Mouse (Mus musculus): Measurements from ENCODE around the gene Vps13d. TPM values are rescaled to one million over a fixed set of nuclear protein-coding genes. Genes with fewer than 3 reads are reported as not detected.
A peak's percentile ranks its signal among the peaks of the same experiment; 100 is the strongest.

The Vps13d gene
- polyA plus RNA-seq, 1 experiment from 2014 or later, result 8.7 TPM

DNA sequence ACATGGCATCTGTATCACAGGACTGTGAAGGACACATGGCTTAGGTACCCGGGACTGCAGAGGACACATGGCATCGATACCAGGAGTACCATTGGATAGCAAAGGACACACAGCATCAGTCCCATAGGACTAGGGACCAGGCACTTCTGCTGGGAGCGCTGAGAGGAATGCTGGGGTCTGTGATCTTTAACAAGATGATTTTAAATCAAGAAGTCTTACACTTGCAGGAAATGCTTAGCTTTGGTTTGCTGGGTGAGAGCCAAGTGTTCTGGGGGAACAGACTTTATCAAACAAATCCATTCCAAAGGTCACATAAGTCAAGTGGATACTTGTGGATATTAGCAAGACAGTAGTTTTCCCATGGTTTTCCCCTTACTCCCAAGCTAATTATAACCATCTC lies 142.5 kb downstream of the Vps13d start:
- H3K36me3 ChIP-seq, result peaks cover 45% of the 10 kb centered on the region
- peak overlapping the region; percentile 84 for H3K27ac ChIP-seq
- H3K4me3 ChIP-seq, result no peak overlapping the region
- 89% methylated on average over 3 of the region's 3 CpGs for WGBS
- peaks cover 51% of the 10 kb centered on the region for H3K4me1 ChIP-seq
- H3K27me3 ChIP-seq (ENCODE audit: low read depth, poor library complexity, severe bottlenecking), result no peaks in the 10 kb centered on the region
- DNase-seq (ENCODE audit: low spot score), result no peak
- H3K9me3 ChIP-seq (replicated peaks), result no peaks in the 10 kb centered on the region

DNA sequence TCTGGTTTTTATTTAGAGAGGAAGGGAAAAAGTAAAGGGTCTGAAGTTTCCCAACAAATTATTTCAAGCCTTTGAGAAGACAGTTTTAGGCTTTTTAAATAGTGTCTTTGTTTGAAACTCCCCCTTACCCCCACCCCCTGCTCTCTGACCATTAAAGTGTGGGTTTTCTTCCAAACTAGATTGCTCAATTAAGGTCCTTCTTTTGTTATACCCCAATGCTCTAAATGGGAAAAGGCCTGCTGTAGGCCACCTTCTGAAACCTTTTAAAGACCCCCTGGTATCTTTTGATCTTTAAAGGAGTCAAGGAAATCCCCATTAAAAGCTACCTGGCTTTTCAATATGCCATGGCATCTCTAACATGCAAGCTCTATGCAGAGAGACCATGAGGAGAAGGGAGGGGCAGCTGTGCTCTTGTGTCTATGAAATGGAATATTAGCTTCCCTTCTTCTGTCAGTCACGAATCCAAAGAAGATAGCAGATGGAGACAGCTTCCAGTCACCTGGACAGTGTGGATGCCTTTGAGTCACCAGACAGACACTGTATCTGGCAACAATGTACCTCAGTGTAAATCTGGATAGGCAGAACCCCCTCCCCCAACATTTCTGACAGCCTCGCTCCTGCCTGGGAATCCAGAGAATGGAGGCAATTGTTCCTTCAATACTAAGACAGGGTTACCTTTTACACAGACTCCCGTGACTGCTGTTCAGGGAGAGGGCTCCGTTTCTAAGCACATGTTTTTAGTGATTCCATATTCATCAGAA lies 143.4 kb downstream of the Vps13d start:
- Histone ChIP-seq H3K9me3 (replicated peaks) (no peaks in the 10 kb centered on the region), H3K4me1 (peaks cover 48% of the 10 kb centered on the region), H3K27ac (peak overlapping the region; percentile 84), H3K36me3 (peaks cover 42% of the 10 kb centered on the region), H3K27me3 (ENCODE audit: low read depth, poor library complexity, severe bottlenecking) (no peaks in the 10 kb centered on the region), H3K4me3 (no peak overlapping the region)
- DNase-seq (ENCODE audit: low spot score), result peak; percentile 50
- WGBS, result 58% methylated on average over 4 of the region's 4 CpGs

DNA sequence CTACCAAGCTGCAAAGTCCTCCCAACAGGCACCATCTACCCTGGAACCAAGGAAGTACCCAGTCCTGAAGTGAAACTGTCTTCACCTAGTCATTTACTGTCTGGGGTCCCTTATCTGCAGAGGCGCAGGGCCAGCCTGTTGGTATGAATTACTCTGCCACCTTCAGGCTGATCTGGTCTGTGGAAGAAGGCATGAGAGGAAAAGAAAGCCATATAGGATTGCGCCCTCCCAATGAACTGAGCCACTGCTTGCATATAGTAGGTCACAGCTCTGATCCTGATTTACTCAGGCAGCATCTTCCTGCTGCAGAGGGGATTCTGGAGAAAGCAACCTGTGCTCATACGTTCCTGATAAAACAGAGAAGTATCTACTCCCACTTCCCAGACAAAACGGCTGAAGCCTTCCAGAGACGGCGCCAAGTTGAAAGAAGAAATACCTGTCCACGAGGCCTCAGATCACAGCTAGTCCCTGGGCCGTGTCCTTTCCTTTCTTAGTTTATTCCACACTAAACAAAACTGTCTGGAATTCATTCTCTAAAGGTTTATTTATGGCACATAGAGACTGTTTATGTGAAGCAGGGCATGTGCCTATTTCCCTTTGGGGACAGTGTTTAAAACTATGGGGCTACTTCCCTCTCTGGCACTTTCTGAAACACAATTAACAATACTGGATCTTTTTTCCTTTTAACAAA lies 144.1 kb downstream of the Vps13d start:
- no peaks in the 10 kb centered on the region for H3K27me3 ChIP-seq (ENCODE audit: low read depth, poor library complexity, severe bottlenecking)
- WGBS, result 35% methylated on average over 8 of the region's 8 CpGs
- H3K4me1 ChIP-seq, result peaks cover 48% of the 10 kb centered on the region
- no peak overlapping the region for H3K4me3 ChIP-seq
- no peaks in the 10 kb centered on the region for H3K9me3 ChIP-seq (replicated peaks)
- peak overlapping the region; percentile 84 for H3K27ac ChIP-seq
- peaks cover 40% of the 10 kb centered on the region for H3K36me3 ChIP-seq
- DNase-seq (ENCODE audit: low spot score), result peak; percentile 49

DNA sequence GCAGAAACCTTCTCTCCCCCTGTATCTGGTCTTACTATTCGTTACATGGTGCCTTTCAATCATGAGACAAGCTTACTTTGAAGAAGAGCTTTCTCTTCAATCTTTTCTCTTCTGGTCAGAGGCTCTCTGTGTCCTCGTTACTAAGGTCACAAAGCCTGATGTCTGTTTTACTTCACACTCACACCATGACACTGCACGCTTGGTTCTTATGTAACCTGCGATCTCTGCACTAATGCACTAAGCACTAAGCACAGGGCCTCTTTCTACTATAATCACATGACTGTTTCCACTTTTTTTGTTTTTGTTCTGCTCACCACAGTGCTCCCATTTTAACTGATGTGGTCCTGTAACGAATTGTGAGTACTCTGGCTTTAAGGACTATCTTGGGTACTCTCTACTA lies 146.8 kb downstream of the Vps13d start:
- 56% methylated on average over 5 of the region's 5 CpGs for WGBS
- Histone ChIP-seq H3K4me1 (peaks cover 37% of the 10 kb centered on the region), H3K27ac (0 out of 2 replicates have a peak overlapping the region, but pooled peaks have one; percentile 8), H3K27me3 (ENCODE audit: low read depth, poor library complexity, severe bottlenecking) (no peaks in the 10 kb centered on the region), H3K4me3 (no peak overlapping the region), H3K9me3 (replicated peaks) (no peaks in the 10 kb centered on the region), H3K36me3 (peaks cover 42% of the 10 kb centered on the region)
- no peak for DNase-seq (ENCODE audit: low spot score)

DNA sequence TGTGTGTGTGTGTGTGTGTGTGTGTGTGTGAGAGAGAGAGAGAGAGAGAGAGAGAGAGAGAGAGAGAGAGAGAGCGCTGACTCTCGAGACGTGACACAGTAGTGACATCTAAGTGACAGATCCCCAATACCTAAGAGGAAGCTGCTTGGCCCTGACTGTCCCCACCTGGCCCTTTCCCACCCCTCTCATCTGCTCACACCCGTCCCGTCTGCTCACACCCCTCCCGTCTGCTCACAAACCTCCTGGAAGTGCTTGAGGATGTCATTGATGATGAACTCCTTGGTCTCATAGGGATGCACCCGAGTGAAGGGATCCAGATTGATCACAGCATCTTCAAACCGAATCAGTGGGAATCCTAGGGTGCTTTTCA lies 148.8 kb downstream of the Vps13d start:
- Histone ChIP-seq H3K27ac (no peak overlapping the region), H3K4me1 (peaks cover 21% of the 10 kb centered on the region), H3K9me3 (replicated peaks) (no peaks in the 10 kb centered on the region), H3K36me3 (peaks cover 52% of the 10 kb centered on the region), H3K27me3 (ENCODE audit: low read depth, poor library complexity, severe bottlenecking) (no peaks in the 10 kb centered on the region), H3K4me3 (no peak overlapping the region)
- WGBS, result 82% methylated on average over 8 of the region's 8 CpGs
- no peak for DNase-seq (ENCODE audit: low spot score)

DNA sequence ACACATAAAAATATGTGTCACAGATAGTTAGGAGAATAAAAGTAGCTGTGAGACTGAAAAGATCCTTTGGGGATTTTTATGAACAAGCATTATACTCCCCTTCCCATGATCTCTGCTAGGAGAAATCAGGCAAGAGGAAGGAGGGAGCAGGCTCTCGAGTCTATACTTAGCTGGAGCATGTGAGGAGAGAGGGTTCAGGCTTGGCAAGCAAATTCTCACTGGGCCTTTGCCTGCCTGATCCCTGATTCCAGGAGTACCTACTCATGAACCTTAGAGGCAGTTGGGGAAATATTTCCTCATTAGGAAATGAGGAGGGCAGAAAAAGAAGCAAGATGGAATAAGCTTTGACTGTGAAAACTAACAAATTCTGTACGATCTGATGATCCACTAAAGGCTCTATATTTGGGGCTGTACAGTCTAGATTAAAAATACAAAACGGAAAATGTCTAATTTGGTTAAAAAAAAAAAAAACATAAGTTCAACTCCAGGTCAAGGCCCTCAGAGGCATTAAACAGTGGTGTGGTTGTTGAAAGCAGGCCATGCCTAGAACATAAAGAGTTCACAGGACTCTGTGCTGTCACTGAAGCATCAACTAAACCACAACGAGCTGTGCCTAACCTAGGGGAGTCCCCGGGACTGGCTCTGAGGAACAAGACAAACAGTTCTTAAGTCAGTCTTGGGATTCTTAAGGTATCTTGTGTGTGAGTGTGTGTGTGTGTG lies 149.3 kb downstream of the Vps13d start:
- Histone ChIP-seq H3K36me3 (peaks cover 55% of the 10 kb centered on the region), H3K27me3 (ENCODE audit: low read depth, poor library complexity, severe bottlenecking) (no peaks in the 10 kb centered on the region), H3K4me3 (no peak overlapping the region), H3K27ac (no peak overlapping the region), H3K4me1 (peaks cover 20% of the 10 kb centered on the region), H3K9me3 (replicated peaks) (no peaks in the 10 kb centered on the region)
- WGBS, result 79% methylated on average over 5 of the region's 5 CpGs
- no peak for DNase-seq (ENCODE audit: low spot score)

DNA sequence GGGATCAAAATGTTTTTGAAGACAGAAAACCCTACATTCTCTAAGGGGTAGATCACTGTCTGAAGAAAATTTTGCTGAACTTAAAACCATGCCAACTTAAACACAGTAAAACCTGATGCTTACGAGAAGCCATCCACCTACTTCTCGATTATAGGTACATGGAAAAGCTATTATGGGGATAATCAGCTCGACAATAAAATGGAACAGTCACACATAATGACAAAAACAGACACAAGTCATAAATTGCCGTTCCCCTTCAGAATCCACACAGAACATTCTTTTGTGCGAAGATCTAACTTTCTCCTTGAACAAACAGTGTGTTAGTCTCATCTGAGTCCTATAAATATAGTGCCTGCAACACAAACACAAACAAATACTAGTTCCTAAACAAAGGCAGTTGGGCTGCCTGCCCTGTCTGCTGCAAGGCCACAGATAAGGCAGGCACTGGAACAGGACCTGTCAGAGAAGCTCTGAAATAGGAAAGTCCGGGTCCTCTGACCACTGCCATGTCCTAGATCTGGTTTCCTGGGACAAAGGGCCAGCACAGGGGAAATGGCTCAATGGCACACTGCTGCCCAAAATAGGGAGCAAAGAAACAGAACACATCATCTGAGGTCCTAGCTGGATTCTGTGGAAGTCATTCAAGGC lies 153.5 kb downstream of the Vps13d start:
- no peaks in the 10 kb centered on the region for H3K27me3 ChIP-seq (ENCODE audit: low read depth, poor library complexity, severe bottlenecking)
- H3K4me3 ChIP-seq, result no peak overlapping the region
- peak overlapping the region; percentile 50; the same call in 1 of the 2 replicates for H3K27ac ChIP-seq
- no peaks in the 10 kb centered on the region for H3K9me3 ChIP-seq (replicated peaks)
- DNase-seq (ENCODE audit: low spot score), result no peak
- 74% methylated on average over 6 of the region's 6 CpGs for WGBS
- peaks cover 65% of the 10 kb centered on the region for H3K36me3 ChIP-seq
- H3K4me1 ChIP-seq, result peaks cover 9% of the 10 kb centered on the region; the same call in 1 of the 2 replicates

DNA sequence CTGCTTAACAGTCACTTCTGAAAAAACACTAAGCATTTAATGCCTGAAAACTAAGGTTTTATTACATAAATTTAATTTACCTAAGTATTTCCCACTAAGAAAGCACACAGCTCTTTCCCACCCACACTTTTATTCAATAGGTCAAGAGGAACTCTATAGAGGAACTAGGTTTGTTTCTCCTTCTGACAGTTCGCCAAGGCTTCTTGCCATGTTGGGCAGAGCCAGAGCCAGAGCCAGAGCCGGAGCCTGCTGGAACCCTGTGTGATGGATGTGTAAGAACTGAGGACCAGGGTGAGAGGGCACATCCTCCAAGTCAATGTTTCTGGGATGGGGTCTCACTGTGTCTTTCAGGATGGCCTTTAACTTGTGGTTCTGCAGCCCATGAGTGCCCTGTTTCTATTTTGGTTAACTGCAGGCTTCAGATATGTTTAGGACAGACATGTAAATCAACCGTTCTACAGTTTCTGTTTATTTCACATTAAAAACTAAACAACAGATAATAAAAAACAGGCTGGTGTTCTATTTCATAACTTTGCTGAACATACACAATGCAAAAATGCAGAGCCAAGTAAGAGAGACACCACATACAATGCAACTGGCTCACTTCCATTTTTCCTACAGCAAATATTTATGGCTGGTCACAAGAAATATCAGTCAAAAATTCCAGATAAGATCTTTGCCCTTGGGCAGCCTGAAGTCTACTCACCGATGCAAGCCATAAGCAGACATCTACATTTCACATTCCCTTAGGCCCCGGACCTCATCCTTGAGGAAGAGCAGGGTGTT lies 157.0 kb downstream of the Vps13d start:
- H3K27me3 ChIP-seq (ENCODE audit: low read depth, poor library complexity, severe bottlenecking), result no peaks in the 10 kb centered on the region
- H3K36me3 ChIP-seq, result peaks cover 37% of the 10 kb centered on the region
- H3K4me3 ChIP-seq, result no peak overlapping the region
- no peak overlapping the region for H3K27ac ChIP-seq
- DNase-seq (ENCODE audit: low spot score), result no peak
- 87% methylated on average over 5 of the region's 5 CpGs for WGBS
- H3K9me3 ChIP-seq (replicated peaks), result no peaks in the 10 kb centered on the region
- peaks cover 29% of the 10 kb centered on the region for H3K4me1 ChIP-seq

DNA sequence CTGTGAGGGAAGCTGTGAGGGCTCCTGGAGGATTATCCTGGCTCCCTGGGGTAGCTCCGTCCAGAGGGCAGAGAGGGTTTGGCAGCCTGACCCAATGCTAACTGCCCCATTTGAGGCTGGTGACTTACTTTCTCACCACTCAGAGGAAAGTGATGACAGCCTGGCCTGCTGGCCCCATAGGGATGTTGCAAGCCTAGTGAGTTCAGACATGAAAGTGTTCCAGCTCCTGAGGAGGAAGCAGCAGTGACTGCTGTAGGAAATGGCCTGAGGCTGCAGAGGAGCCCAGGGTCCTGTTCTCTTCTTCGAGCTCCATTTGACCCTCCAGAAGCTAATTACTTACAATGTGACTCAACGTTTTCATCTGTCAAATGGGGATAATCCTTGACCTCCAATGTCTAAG lies 157.8 kb downstream of the Vps13d start:
- H3K9me3 ChIP-seq (replicated peaks), result no peaks in the 10 kb centered on the region
- no peaks in the 10 kb centered on the region for H3K27me3 ChIP-seq (ENCODE audit: low read depth, poor library complexity, severe bottlenecking)
- no peak overlapping the region for H3K27ac ChIP-seq
- H3K4me1 ChIP-seq, result peaks cover 29% of the 10 kb centered on the region
- no peak overlapping the region for H3K4me3 ChIP-seq
- H3K36me3 ChIP-seq, result peaks cover 28% of the 10 kb centered on the region
- WGBS, result 48% methylated on average over 3 of the region's 3 CpGs
- DNase-seq (ENCODE audit: low spot score), result no peak

DNA sequence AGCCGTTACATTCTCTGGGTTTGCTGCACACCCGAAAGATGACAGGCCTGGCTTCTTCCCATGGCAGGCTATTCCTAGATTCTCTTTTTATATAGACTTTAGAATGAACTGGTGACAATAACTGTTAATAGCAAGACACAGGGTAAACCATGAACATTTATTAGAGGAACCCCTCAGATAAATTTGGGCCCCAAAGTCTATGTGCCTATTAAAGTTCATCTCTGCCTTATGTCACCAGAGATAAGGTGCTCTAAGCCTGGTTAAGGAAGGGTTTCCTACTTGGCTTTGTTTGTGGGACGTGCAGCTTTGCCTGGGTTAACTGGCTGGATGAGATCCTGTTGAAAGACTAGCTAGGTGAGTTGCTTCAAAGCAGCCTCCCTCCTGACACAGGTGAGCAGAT lies 159.4 kb downstream of the Vps13d start:
- Histone ChIP-seq H3K27me3 (ENCODE audit: low read depth, poor library complexity, severe bottlenecking) (no peaks in the 10 kb centered on the region), H3K4me1 (peaks cover 24% of the 10 kb centered on the region), H3K9me3 (replicated peaks) (no peaks in the 10 kb centered on the region), H3K27ac (no peak overlapping the region), H3K36me3 (peaks cover 19% of the 10 kb centered on the region), H3K4me3 (no peak overlapping the region)
- DNase-seq (ENCODE audit: low spot score), result no peak
- 68% methylated on average over 3 of the region's 3 CpGs for WGBS

DNA sequence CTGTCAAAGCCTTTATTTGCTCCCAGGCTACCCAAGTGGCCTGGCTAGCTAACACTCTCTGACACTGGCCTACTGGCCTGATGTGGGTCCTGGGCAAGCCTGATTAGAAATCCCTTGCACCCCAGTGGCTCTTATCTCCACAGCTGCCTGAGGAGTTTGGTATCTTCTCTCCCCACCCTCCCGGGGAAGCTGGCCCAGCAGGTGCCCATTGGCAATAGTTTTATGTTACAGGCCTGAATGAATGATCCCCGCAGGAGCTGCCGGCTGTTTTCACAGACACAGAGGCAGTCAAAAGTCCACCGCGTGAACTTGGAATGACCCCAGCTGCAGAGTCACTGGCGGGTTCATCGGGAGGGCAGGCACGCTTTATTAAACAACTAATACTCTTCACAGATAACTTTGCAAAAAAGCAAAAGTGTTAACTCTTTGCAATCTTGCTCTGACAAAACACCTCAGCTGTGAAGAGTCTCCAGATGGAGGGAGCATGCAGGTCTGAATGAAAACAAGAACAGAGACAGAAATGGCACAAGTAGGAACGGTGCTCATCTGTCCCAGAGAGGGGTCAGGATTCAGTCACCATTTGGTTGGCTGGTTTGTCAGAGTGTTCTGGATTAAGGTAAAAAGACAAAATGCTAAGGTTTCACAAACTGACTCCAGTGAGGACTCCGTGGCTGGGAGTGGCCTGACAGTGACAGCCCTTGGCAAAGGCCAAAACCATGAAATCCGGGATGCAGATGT lies 160.1 kb downstream of the Vps13d start:
- 13% methylated on average over 11 of the region's 11 CpGs for WGBS
- peaks cover 15% of the 10 kb centered on the region for H3K36me3 ChIP-seq
- H3K27ac ChIP-seq, result no peak overlapping the region
- peaks cover 24% of the 10 kb centered on the region for H3K4me1 ChIP-seq
- H3K27me3 ChIP-seq (ENCODE audit: low read depth, poor library complexity, severe bottlenecking), result no peaks in the 10 kb centered on the region
- no peaks in the 10 kb centered on the region for H3K9me3 ChIP-seq (replicated peaks)
- DNase-seq (ENCODE audit: low spot score), result peak; percentile 53
- H3K4me3 ChIP-seq, result no peak overlapping the region

DNA sequence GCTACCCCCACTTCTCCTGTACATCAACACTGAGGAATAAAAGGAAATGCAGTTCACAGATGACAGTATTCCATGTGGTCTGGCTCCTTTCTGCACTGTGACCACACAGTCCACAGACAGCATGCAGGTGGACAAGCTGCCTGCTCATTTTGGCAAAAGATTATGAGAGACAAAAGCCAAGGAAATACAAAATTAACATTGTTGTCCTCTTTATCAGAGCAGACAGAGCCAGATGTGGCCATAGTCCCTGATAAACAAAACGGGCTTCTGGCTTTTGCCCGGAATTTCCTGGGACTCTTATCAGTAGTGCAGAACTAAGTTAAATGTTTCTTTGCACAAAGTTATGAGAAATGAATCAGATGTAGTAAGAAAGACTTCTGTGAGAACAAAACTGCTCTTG lies 161.4 kb downstream of the Vps13d start:
- 73% methylated on average over 2 of the region's 2 CpGs for WGBS
- Histone ChIP-seq H3K9me3 (replicated peaks) (no peaks in the 10 kb centered on the region), H3K27me3 (ENCODE audit: low read depth, poor library complexity, severe bottlenecking) (no peaks in the 10 kb centered on the region), H3K4me1 (peaks cover 27% of the 10 kb centered on the region), H3K27ac (no peak overlapping the region), H3K4me3 (no peak overlapping the region), H3K36me3 (peaks cover 9% of the 10 kb centered on the region)
- DNase-seq (ENCODE audit: low spot score), result no peak
